Mouse (Mus musculus) small intestine, adult 2 months (tissue): ENCODE results near the gene Gm44790.

Source experiments
- CTCF ChIP-seq: fragments of 200-500 bp; IDR thresholded peaks from 2 replicates; pipeline ENCODE4 v1.5.1; 2012; ENCODE audit warnings: low read depth, mild to moderate bottlenecking, control low read depth, inconsistent platforms, low read length, moderate library complexity, mixed read lengths; ENCODE audit not compliant: insufficient replicate concordance, insufficient read length; ENCODE audit errors: extremely low read depth
- POLR2A ChIP-seq: fragments of 200-500 bp; IDR thresholded peaks from 2 replicates; pipeline ENCODE4 v1.6.1; 2012; ENCODE audit warnings: low read depth, mild to moderate bottlenecking, control low read depth, inconsistent platforms, low read length, moderate library complexity

DNA sequence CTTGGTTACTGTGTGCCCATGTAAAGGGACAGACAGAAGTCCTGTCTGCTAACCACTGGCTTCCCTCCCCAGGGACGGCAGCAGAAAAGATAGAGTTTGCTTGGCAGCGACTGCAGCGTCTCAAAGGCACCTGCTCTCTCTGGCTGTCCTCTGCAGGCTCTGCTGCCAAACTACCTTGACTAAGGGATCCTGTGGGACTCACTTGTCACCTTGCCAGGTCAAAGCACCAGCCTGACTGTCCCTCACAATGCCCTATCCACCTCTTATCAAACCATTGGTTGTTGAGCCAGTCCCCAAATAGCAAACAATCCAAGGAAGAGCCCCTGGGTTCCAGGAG, 61.7 kb downstream of the Gm44790 start:
- no peak for TF ChIP-seq CTCF
- no peak for TF ChIP-seq POLR2A
